Comparison of ENCODE assay signal across 9 mouse cellular contexts in genomic region chr4:132652842-132653241, GRCm38 (mm10). TPM values are rescaled to one million over a fixed set of nuclear protein-coding genes. Genes with fewer than 3 reads are reported as not detected.
DNase-seq lines count a peak whose midpoint lies in the region; ATAC-seq and TF ChIP-seq lines count a peak whose summit lies in the region.
"Had no signal": no experiment of that assay in that cellular context is flagged by ENCODE, and none has a peak within 500 bp of the region (broad histone marks: within the 10 kb centered on the region; RNA-seq: fewer than 3 reads in every experiment).

No protein-coding gene starts in this region.

- no peak overlapping the region for H3K9ac ChIP-seq in limb, embryonic 15.5 days
- H3K9ac ChIP-seq: heart, embryonic 13.5 days had no signal

- peaks cover 4% of the 10 kb centered on the region; the same call in 1 of the 2 replicates for H3K4me1 ChIP-seq in limb, embryonic 15.5 days

- H3K4me2 ChIP-seq in limb, embryonic 15.5 days, result no peak overlapping the region
- H3K4me2 ChIP-seq: heart, embryonic 13.5 days had no signal

- H3K27me3 ChIP-seq in Patski, result no peaks in the 10 kb centered on the region
- no peaks in the 10 kb centered on the region for H3K27me3 ChIP-seq in limb, embryonic 15.5 days
- H3K27me3 ChIP-seq: heart, embryonic 13.5 days had no signal

- CTCF ChIA-PET in Patski (lab: Charles Lee), result interaction anchor here (1.8 to 3.2 kb wide), 2 partner anchors 16 to 25 kb away, joined by 6 to 10 read pairs; no protein-coding TSS in a partner anchor

- DNase-seq in layer of hippocampus, adult 2 months (ENCODE audit: low spot score in 2 of 2), result no peak
- DNase-seq in layer of hippocampus, adult 9-10 months (ENCODE audit: low spot score), result no peak
- DNase-seq in Patski (ENCODE audit: low read depth, low spot score), result no peak
- peak; percentile 15 for DNase-seq in gastrocnemius, postnatal 10 days
- peak; percentile 37 to 57 for DNase-seq in urinary bladder, postnatal 36 days (ENCODE audit: low spot score in 2 of 2)
- no peak for DNase-seq in spleen, postnatal 14 days (ENCODE audit: low spot score in 2 of 2)
- no peak for DNase-seq in spleen, postnatal 4 days (ENCODE audit: low spot score in 2 of 2)

- WGBS in limb, embryonic 15.5 days, result 29% methylated on average over 4 of the region's 4 CpGs

- no peaks in the 10 kb centered on the region for H3K9me3 ChIP-seq in limb, embryonic 15.5 days
- H3K9me3 ChIP-seq: heart, embryonic 13.5 days had no signal

- peak overlapping the region; percentile 12; the same call in 1 of the 2 replicates for H3K27ac ChIP-seq in layer of hippocampus, adult 2 months
- 0 out of 2 replicates have a peak overlapping the region, but pooled peaks have one; percentile 4 for H3K27ac ChIP-seq in limb, embryonic 15.5 days
- H3K27ac ChIP-seq: heart, embryonic 13.5 days had no signal

- POLR2A ChIA-PET in Patski (lab: Charles Lee), result interaction anchor here (1.3 kb wide), 1 partner anchor 395 kb away, joined by 3 read pairs; no protein-coding TSS in a partner anchor

- peak; percentile 57 for ATAC-seq in Patski
- ATAC-seq in limb, embryonic 15.5 days (ENCODE audit: insufficient number of reproducible peaks, low FRiP score, low TSS enrichment, low read depth), result no peak

- peaks cover 7% of the 10 kb centered on the region; the same call in 1 of the 2 replicates for H3K36me3 ChIP-seq in limb, embryonic 15.5 days

- no peak overlapping the region for H3K4me3 ChIP-seq in layer of hippocampus, adult 2 months
- no peak overlapping the region for H3K4me3 ChIP-seq in limb, embryonic 15.5 days
- H3K4me3 ChIP-seq: heart, embryonic 13.5 days had no signal

- in situ Hi-C loops in Patski (cut with MboI; ENCODE audit: low pct_unique_long_range_greater_than_20kb), result no loop called here

- no peak for TF ChIP-seq CTCF in layer of hippocampus, adult 2 months (conservative IDR thresholded peaks at IDR 0.05)
- TF ChIP-seq CTCF in Patski (IDR thresholded peaks at IDR 0.05), result no peak

RNA-seq across cellular contexts. Expression of gene Eya3, which starts 14.1 kb away (rescaled TPM):
- total RNA-seq in layer of hippocampus, adult 2 months (2021), result 10 to 100 TPM; 24.2 to 28.2 TPM
- 17.6 TPM for polyA plus RNA-seq in Patski (2021)
- total RNA-seq in gastrocnemius, postnatal 10 days (2021), result 10 to 100 TPM; 13.5 to 16.8 TPM
- 25.2 and 25.5 TPM in 2 replicates for polyA plus RNA-seq in limb, embryonic 15.5 days (2015; fragmentation: Nextera tagmentation; extraction: Ambion mirVana)

Comparison
In these comparisons a context has a peak if more than half of its experiments do, and no peak if none do; other contexts are left out.
1. DNase-seq: peak in gastrocnemius, postnatal 10 days (single experiment) and urinary bladder, postnatal 36 days (2 of 2); none in layer of hippocampus, adult 2 months (0 of 2), layer of hippocampus, adult 9-10 months (single experiment), Patski (single experiment), spleen, postnatal 14 days (0 of 2) and spleen, postnatal 4 days (0 of 2).